Mouse (Mus musculus) E14TG2a.4 (cell line): ENCODE results near the gene Zbtb20.

Source experiments
- CTCF ChIP-seq: conservative IDR thresholded peaks from 2 replicates; pipeline ENCODE4 v1.5.1; 2014; ENCODE audit warnings: low read length
- NANOG ChIP-seq: IDR thresholded peaks from 2 replicates; pipeline ENCODE4 v1.6.1; 2014; ENCODE audit warnings: borderline replicate concordance, low read length, mixed read lengths

DNA sequence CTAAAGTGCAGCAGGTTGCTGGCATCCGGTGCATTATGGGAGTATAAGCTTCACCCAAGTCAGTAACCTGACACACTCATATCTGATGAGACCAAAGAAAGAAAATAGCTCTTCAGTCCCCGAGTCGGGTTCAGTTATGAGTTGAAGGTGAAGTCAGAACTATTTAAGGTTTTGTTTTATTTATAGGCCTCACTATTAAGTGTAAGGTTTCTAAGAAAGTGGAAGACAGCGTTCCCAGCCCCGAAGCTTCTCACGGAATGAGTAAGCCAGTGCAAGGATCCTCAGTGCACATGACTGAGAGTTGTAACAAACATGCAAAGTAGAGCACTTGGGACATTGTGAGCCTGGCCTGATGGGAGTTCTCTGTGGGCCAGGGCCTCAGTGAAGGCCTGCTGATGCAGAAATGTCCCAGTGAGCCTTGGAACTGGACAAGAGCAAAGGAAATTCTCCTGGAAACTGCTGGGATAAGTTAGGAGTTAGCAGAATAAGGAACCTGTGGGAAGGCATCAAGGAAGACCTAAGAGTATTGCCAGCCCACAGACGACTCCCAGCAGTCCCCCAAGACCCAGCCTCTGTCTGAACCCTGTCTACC is 507.6 kb downstream of the Zbtb20 start:
- TF ChIP-seq CTCF (no peak), NANOG (no peak)
